8 mouse cellular contexts compared by ENCODE assay signal in genomic region chr2:152819926-152820325, GRCm38 (mm10). TPM values are rescaled to one million over a fixed set of nuclear protein-coding genes. Genes with fewer than 3 reads are reported as not detected.
DNase-seq lines count a peak whose midpoint lies in the region; ATAC-seq and TF ChIP-seq lines count a peak whose summit lies in the region.

No protein-coding gene starts in this region.

- peak overlapping the region; percentile 85 for H3K27ac ChIP-seq in kidney, embryonic 16.5 days (ENCODE audit: low read length)
- peak overlapping the region; percentile 95 for H3K27ac ChIP-seq in heart, embryonic 11.5 days (ENCODE audit: low read depth, low read length)
- H3K27ac ChIP-seq in limb, embryonic 14.5 days (replicated peaks; ENCODE audit: low read depth, low read length): peak overlapping the region; percentile 85

- no peak for DNase-seq in kidney, postnatal 10 days
- peak; percentile 45 for DNase-seq in ZHBTc4 (ENCODE audit: low read depth, low spot score)
- DNase-seq in limb, embryonic 14.5 days (ENCODE audit: low spot score): peak; percentile 26
- DNase-seq in T-cell, adult 2 months (ENCODE audit: low spot score): no peak
- no peak for DNase-seq in embryo, embryonic 11 days

- H3K36me3 ChIP-seq in kidney, embryonic 16.5 days (ENCODE audit: insufficient read depth, low read length): peaks cover 14% of the 10 kb centered on the region
- H3K36me3 ChIP-seq in heart, embryonic 11.5 days (ENCODE audit: control insufficient read depth, insufficient read depth, low read length): no peaks in the 10 kb centered on the region
- H3K36me3 ChIP-seq in limb, embryonic 14.5 days (ENCODE audit: control insufficient read depth, insufficient read depth, low read length): peaks cover 20% of the 10 kb centered on the region; the same call in 1 of the 2 replicates

- H3K9ac ChIP-seq in kidney, embryonic 16.5 days (replicated peaks; ENCODE audit: low read length): no peak overlapping the region; the same call in 1 of the 2 replicates
- H3K9ac ChIP-seq in heart, embryonic 11.5 days (ENCODE audit: low read depth, low read length): peak overlapping the region; percentile 48; the same call in 1 of the 2 replicates
- H3K9ac ChIP-seq in limb, embryonic 14.5 days (ENCODE audit: low read depth, low read length, severe bottlenecking): no peak overlapping the region

- no peaks in the 10 kb centered on the region for H3K27me3 ChIP-seq in kidney, embryonic 16.5 days (ENCODE audit: insufficient read depth, low read length)
- no peaks in the 10 kb centered on the region for H3K27me3 ChIP-seq in heart, embryonic 11.5 days (ENCODE audit: control insufficient read depth, insufficient read depth, low read length)
- H3K27me3 ChIP-seq in limb, embryonic 14.5 days (ENCODE audit: control insufficient read depth, insufficient read depth, low read length): no peaks in the 10 kb centered on the region

- H3K4me3 ChIP-seq in kidney, embryonic 16.5 days (ENCODE audit: low read length): no peak overlapping the region
- H3K4me3 ChIP-seq in heart, embryonic 11.5 days (ENCODE audit: low read depth, low read length): no peak overlapping the region
- no peak overlapping the region for H3K4me3 ChIP-seq in limb, embryonic 14.5 days (replicated peaks; ENCODE audit: low read length)

- 86% methylated on average over 4 of the region's 4 CpGs for WGBS in kidney, embryonic 16.5 days
- WGBS in heart, embryonic 11.5 days (ENCODE audit: insufficient replicate concordance): 63% methylated on average over 4 of the region's 4 CpGs
- 63% methylated on average over 4 of the region's 4 CpGs for WGBS in limb, embryonic 14.5 days

- peaks cover 6% of the 10 kb centered on the region; the same call in 1 of the 2 replicates for H3K9me3 ChIP-seq in kidney, embryonic 16.5 days (ENCODE audit: low read length)
- no peaks in the 10 kb centered on the region for H3K9me3 ChIP-seq in heart, embryonic 11.5 days (replicated peaks; ENCODE audit: control insufficient read depth, low read length)
- H3K9me3 ChIP-seq in limb, embryonic 14.5 days (ENCODE audit: control insufficient read depth, low read length): no peaks in the 10 kb centered on the region

- no peak for ATAC-seq in kidney, embryonic 16.5 days (ENCODE audit: low FRiP score, low TSS enrichment)
- ATAC-seq in heart, embryonic 11.5 days (replicated peaks; ENCODE audit: insufficient number of reproducible peaks, low FRiP score, low TSS enrichment): no peak
- ATAC-seq in limb, embryonic 14.5 days (ENCODE audit: low FRiP score, low read depth): no peak
- ATAC-seq in activated CD4-positive, CD25-positive, alpha-beta regulatory T cell, adult 4 months: no peak

- no peak for TF ChIP-seq POLR2A in limb, embryonic 14.5 days (IDR thresholded peaks at IDR 0.05; ENCODE audit: borderline replicate concordance, extremely low read depth, insufficient read depth, insufficient read length)

- peaks cover 85% of the 10 kb centered on the region for H3K4me1 ChIP-seq in kidney, embryonic 16.5 days (ENCODE audit: insufficient read depth, low read length)
- H3K4me1 ChIP-seq in heart, embryonic 11.5 days (ENCODE audit: control insufficient read depth, insufficient read depth, low read length): peaks cover 72% of the 10 kb centered on the region
- H3K4me1 ChIP-seq in limb, embryonic 14.5 days (ENCODE audit: control insufficient read depth, insufficient read depth, low read length): peaks cover 56% of the 10 kb centered on the region

- no peak overlapping the region for H3K4me2 ChIP-seq in kidney, embryonic 16.5 days (replicated peaks; ENCODE audit: low read depth, low read length)
- H3K4me2 ChIP-seq in heart, embryonic 11.5 days: no peak overlapping the region; the same call in 1 of the 2 replicates
- no peak overlapping the region; the same call in 1 of the 2 replicates for H3K4me2 ChIP-seq in limb, embryonic 14.5 days (replicated peaks; ENCODE audit: low read depth, low read length, severe bottlenecking)

RNA-seq across cellular contexts. Expression of gene Bcl2l1, which starts 11.6 kb away (rescaled TPM):
- polyA plus RNA-seq in kidney, embryonic 16.5 days (2015; fragmentation: Nextera tagmentation; extraction: Ambion mirVana): 113 and 116 TPM in 2 replicates
- polyA plus RNA-seq in heart, embryonic 11.5 days (2014; fragmentation: Nextera tagmentation; extraction: Ambion mirVana): 69.8 and 73.1 TPM in 2 replicates
- polyA plus RNA-seq in limb, embryonic 14.5 days (2012; rRNA removed): 46.8 and 54.3 TPM in 2 replicates
- 91.2 and 96.3 TPM in 2 replicates for polyA plus RNA-seq in limb, embryonic 14.5 days (2014; fragmentation: Nextera tagmentation; extraction: Ambion mirVana)
- 10 to 100 TPM; 52.4 to 59.9 TPM for polyA plus RNA-seq in activated CD4-positive, CD25-positive, alpha-beta regulatory T cell, adult 4 months (2017; shearing (Covaris generic))

RNA-seq across cellular contexts. Expression of gene Tpx2, which starts 27.8 kb away (rescaled TPM):
- polyA plus RNA-seq in kidney, embryonic 16.5 days (2015; fragmentation: Nextera tagmentation; extraction: Ambion mirVana): 83.9 and 97.6 TPM in 2 replicates
- polyA plus RNA-seq in heart, embryonic 11.5 days (2014; fragmentation: Nextera tagmentation; extraction: Ambion mirVana): 81.0 and 88.3 TPM in 2 replicates
- polyA plus RNA-seq in limb, embryonic 14.5 days (2012; rRNA removed): 36.0 and 51.3 TPM in 2 replicates
- 71.8 and 83.6 TPM in 2 replicates for polyA plus RNA-seq in limb, embryonic 14.5 days (2014; fragmentation: Nextera tagmentation; extraction: Ambion mirVana)
- polyA plus RNA-seq in activated CD4-positive, CD25-positive, alpha-beta regulatory T cell, adult 4 months (2017; shearing (Covaris generic)): 10 to 100 TPM; 21.3 to 23.3 TPM

Comparison
In these comparisons a context has a peak if more than half of its experiments do, and no peak if none do; other contexts are left out.
1. DNase-seq: peak in ZHBTc4 (single experiment) and limb, embryonic 14.5 days (single experiment); none in kidney, postnatal 10 days (single experiment), T-cell, adult 2 months (single experiment) and embryo, embryonic 11 days (single experiment).
2. Peak in every context shown above with its lines, with median percentiles within 50 percentile points of each other: H3K27ac ChIP-seq.